Mouse (Mus musculus) layer of hippocampus, postnatal 36 days (tissue): Measurements from ENCODE around the gene Paxbp1. TPM values are rescaled to one million over a fixed set of nuclear protein-coding genes. Genes with fewer than 3 reads are reported as not detected.

Experiments used
- DNase-seq, 2 experiments: peaks; one replicate each; pipeline ENCODE4 v3.0.0; 2022
- total RNA-seq, 2 experiments: library from RNA; stranded (reverse); gene quantifications; 2 replicates each; pipeline ENCODE4 v1.2.3; 2021

The Paxbp1 gene
- total RNA-seq, 2 experiments from 2014 or later: 68.1 to 77.8 TPM

- no peak for DNase-seq
Measured at GRCm38 (mm10) chr16:90996327-90997243, 47.8 kb downstream of the Paxbp1 start.

GRCm38 (mm10) chr16:90995498-90995897 lies 48.8 kb downstream of the Paxbp1 start:
- no peak for DNase-seq

GRCm38 (mm10) chr16:90995023-90995422 lies 49.3 kb downstream of the Paxbp1 start:
- DNase-seq: no peak

- DNase-seq: no peak
Measured at GRCm38 (mm10) chr16:90989162-90989561, 55.2 kb downstream of the Paxbp1 start.

- DNase-seq: no peak
Measured at GRCm38 (mm10) chr16:90988665-90989064, 55.7 kb downstream of the Paxbp1 start.

GRCm38 (mm10) chr16:90988039-90988438 lies 56.3 kb downstream of the Paxbp1 start:
- DNase-seq: no peak

GRCm38 (mm10) chr16:90971004-90971403 lies 73.3 kb downstream of the Paxbp1 start:
- DNase-seq: no peak

- DNase-seq: no peak
Measured at GRCm38 (mm10) chr16:90966241-90966640, 78.1 kb downstream of the Paxbp1 start.

- no peak for DNase-seq
Measured at GRCm38 (mm10) chr16:90964302-90964701, 80.0 kb downstream of the Paxbp1 start.

Other genes starting within 250 kb of the Paxbp1 start
- 10 to 100 TPM; 12.4 to 14.2 TPM for gene Urb1, start 234.1 kb downstream of the Paxbp1 start, total RNA-seq
- gene Eva1c, start 217.8 kb downstream of the Paxbp1 start, total RNA-seq: 1 to 10 TPM; 1.3 to 2.1 TPM
- gene Cfap298, start 109.4 kb downstream of the Paxbp1 start, total RNA-seq: 10 to 100 TPM; 41.6 to 45.3 TPM
- 100 to 1,000 TPM; 381 to 404 TPM for gene Synj1, start 33.2 kb downstream of the Paxbp1 start, total RNA-seq
- 1 to 10 TPM; 1.2 to 1.4 TPM for gene 4932438H23Rik, start 50.6 kb upstream of the Paxbp1 start, total RNA-seq
- gene Olig2, start 180.9 kb upstream of the Paxbp1 start, total RNA-seq: 10 to 100 TPM; 29.1 to 33.7 TPM
- gene Olig1, start 225.2 kb upstream of the Paxbp1 start, total RNA-seq: 100 to 1,000 TPM; 128 to 134 TPM